Mouse (Mus musculus): ENCODE data around the gene Spo11. TPM values are rescaled to one million over a fixed set of nuclear protein-coding genes. Genes with fewer than 3 reads are reported as not detected.

Spo11 gene
- total RNA-seq, 1 experiment from 2014 or later, result 0.05 TPM

DNA sequence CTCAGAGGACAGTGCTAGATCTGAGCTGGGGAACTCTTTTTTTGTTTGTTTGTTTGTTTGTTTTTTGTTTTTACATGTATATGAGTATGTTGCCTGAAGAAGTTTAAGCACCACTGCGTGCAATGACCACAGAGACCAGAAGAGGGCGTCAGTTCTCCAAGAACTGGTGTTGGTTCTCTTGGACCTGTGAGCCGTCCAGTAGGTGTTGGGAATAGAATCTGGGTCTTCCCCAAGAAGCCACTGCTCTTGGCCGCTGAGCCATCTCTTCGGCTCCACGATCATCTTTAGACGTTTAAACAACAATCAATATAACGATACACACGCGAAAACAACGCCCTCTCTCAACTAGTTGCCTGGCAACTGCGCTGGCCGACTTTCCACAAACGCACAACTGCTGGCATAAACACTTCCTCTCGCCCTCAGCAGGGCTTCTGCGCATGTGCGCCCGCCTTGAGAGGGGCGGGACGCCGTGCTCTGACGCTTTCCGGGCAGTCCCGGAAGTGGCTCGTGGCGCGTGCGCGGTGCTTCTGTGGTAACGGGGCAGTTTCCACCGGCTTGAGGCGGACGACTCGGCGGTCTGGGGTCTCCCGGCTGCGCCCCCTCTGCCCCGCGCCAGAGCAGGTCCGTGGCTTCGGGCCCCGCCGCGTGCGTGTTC lies 22.3 kb downstream of the Spo11 start, which contains the start of gene Rae1:
TSS of gene Rae1 (plus strand) at position 488 of the 655 bp plus-strand sequence.
- ATAC-seq (replicated peaks; ENCODE audit: low read depth, poor library complexity, severe bottlenecking), result peak; percentile 89

DNA sequence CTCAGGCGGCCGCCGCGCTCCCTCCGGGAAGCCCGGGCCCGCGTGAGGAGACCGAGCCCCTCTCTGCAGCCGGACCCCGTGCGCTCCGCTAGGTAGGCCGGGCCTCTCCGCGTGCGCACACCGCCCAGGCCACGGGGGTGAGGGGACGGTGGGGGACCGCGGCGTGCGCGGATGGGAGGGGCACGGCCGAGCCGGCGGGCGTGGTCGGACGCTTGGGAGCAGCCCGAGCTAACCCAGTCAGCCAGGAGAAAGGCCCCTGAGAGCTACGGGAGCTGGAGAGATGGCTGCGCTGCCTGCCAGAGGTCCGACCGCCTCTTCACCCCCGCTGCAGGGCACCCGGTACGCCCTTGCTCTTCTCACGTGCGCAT lies 22.8 kb downstream of the Spo11 start:
- ATAC-seq (replicated peaks; ENCODE audit: low read depth, poor library complexity, severe bottlenecking), result peak; percentile 34

DNA sequence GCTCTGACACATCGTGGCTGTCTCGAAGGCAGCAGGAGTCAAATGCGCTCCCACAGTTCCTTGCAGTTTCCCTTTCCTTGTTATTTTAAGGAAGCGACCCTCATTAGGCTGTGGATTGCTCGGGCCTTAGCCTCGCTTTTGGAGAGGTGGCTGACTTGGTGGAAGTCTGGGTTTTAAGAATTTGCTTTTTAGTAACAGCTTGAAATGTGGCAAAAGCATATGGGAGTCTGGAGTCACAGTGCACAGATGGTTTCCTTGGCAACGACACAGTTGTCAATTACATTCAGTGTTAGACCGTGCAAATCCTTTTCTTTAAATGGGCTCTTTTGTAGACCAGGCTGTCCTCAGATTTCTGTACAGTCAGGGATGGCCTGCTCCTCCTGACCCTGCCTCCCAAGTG lies 23.4 kb downstream of the Spo11 start:
- no peak for ATAC-seq (replicated peaks; ENCODE audit: low read depth, poor library complexity, severe bottlenecking)

DNA sequence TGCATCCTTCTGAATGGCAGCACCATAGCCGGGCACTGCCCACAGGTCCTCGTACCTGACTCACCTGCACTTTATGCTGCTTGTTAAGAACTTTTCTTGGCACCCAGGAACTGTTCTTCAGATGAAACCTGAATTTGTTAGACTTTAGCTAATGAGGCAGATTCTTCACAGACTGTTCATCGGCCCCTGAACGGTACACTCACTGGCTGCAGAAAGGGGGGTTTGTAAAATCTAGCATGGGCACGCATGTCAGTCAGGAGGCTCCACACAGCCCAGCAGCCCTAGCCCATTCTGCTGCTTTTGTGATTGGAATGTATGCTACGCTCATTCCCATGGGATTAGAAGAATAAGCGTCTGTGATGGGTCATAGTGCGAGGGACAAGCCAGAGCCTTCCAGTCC lies 26.2 kb downstream of the Spo11 start:
- no peak for ATAC-seq (replicated peaks; ENCODE audit: low read depth, poor library complexity, severe bottlenecking)

DNA sequence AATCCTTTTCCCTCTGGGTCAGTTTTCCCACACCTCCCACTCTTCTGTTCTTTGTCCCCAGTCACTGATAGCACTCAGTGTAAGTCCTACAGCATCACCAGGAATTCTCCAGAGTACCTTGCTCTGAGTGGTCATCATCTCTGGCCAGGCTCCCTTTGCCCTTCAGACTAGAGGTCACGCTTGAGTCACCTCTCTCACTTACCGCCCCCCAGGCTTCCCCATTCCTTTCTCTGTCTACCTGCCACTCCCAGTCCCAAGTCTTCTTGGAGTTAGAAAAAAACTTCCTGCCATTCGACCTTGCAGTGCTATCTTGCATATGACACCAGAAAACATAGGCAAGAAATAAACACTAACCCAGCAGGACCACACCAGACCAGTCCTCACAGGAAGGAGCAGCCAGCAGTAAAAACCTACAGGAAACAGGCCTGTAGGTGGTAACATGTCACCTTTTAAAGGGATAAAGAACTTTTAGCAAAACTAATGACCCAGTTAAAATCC lies 32.8 kb downstream of the Spo11 start:
- no peak for ATAC-seq (replicated peaks; ENCODE audit: low read depth, poor library complexity, severe bottlenecking)

DNA sequence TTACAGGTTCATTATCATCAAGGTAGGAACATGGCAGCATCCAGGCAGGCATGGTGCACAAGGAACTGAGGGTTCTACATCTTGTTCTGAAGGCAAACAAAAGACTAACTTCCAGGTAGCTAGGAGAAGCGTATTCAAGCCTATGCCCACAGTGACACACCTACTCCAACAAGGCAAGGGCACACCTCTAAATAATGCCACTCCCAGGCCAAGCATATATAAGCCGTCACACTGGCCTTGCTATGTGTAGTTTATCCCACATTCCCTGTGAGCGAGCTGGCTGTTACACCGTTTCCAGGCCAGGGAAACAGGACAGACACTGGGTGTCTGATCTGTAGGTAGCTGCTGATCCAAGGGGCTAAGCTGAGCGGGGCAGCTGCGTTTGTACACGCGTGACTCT lies 33.9 kb downstream of the Spo11 start:
- no peak for ATAC-seq (replicated peaks; ENCODE audit: low read depth, poor library complexity, severe bottlenecking)

DNA sequence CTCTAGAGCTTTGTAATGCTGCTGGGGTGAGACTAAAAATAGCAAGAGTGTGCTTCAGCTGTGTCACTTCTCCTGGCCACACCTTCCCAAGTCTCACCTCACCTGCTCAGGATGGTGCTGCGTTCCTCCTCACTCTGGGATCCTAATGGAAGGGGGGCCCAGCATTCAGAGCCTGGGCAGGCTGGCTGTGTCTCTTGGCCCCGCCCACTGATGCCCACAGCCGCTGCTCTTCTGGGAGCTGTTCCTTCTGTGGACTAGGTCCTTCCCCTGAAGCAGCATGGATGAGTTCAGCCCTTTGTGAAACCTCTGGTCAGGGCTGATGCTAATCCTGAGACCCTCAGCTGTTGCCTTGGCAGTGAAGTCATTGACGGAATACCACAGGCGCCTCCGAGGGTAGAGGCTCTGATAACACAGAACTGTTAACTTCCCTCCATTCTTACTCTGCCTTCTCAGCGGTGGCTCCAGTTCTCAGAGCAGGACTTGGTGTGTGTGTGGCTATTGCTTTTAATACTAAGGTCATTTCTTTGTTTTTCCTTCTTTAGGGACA lies 37.3 kb downstream of the Spo11 start:
- no peak for ATAC-seq (replicated peaks; ENCODE audit: low read depth, poor library complexity, severe bottlenecking)

DNA sequence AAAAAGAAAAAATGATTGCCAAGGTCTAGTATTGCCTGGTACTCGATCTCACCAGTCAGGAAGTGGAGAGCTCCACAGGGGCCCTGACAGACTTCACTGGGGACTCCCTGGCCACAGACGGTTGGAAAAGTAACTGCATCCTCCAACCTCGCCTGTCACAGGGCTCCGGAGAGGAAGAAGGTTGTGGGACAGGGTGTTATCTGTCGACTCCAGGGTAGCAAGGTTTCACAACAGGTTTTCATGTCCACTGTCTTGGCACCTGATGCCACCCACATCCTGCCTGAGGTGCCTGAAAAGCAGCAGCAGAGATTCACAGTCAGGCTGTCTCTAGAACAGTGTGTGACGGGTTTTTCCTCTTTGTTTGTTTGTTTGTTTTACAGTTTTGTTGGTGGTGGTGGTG lies 40.4 kb downstream of the Spo11 start:
- peak; percentile 55 for ATAC-seq (replicated peaks; ENCODE audit: low read depth, poor library complexity, severe bottlenecking)

DNA sequence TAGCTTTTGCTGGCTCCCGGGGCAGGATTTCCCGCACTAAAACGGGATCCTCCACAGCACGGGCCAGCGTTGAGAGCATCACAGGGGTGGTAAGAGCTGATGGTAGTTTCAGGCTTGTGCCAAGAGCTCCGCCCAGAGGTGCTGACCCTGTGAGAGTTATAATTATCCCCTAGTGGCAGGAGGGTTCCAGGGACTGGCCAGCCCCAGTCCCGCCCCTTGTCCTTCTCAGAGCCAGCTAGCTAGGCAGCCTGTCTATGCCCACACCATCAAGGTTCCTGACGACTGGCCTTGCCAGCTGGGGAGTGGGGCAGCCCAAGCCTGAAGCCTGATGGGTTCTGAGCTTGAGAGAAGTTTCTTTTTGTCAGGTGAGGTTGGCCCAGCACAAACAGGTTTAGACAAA lies 41.1 kb downstream of the Spo11 start:
- ATAC-seq (replicated peaks; ENCODE audit: low read depth, poor library complexity, severe bottlenecking), result peak; percentile 7; the same call in 1 of the 2 replicates

DNA sequence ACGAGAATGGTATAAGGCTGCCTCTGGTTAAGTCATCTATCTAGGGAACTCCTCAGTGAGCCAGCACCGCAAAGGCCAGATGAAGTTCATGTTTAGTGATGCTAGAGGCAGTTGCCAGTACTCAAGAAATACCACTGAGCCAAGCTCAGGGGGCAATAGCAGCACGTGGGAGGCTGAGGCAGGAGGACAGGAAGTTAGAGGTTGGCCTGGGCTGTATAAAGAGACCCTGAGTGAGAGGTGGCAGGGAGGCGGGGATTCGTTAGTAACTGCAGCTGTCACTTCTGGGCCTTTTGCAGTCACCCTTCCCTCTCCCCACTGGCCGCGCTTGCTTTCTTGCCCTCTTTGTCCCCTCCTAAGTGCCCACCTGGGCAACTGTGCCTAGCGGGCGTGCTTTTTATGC lies 41.8 kb downstream of the Spo11 start:
- ATAC-seq (replicated peaks; ENCODE audit: low read depth, poor library complexity, severe bottlenecking), result peak; percentile 7

DNA sequence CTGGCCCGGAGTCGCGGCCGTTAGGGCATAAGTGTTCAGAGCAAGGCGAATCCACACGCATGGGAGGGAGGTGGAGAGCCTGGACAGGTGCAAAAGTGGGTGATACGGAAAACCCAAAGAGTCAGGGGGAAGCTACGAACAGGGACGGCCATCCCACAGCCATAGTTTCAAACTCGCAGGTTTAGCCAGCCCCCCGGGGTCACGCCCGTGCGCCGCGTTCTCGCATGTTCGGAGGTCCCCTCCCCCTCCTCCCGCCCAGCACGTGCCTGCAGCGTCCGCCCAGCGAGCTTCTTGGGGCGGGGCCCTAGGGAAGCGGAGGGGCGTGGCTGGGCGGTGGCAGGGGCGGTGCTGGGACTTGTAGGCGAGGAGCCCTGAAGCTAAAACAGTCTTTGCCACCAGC lies 42.3 kb downstream of the Spo11 start:
- peak; percentile 47 for ATAC-seq (replicated peaks; ENCODE audit: low read depth, poor library complexity, severe bottlenecking)

DNA sequence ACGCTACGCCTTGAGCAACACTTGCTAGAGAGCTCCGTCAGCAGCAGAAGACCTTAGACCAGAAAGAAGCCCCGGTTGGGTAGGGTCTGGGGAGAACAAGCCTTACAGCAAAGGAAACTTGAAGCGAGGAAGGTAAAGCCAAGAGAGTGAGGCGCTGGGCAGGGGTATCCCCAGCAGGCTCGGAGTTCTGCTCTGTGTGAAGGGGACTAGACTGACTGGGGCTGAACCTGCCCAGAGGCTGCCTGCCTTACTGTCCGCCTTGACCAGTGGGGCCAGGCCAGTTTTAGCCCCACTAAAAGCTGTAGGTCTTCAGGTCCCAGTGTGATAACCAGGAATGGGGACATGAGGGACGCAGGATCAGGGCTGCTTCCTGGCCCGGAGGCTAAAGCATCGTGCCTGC lies 42.9 kb downstream of the Spo11 start, which contains the start of gene Rbm38:
TSS of gene Rbm38 (plus strand) at position 69 of the 400 bp plus-strand sequence.
- ATAC-seq (replicated peaks; ENCODE audit: low read depth, poor library complexity, severe bottlenecking), result no peak

DNA sequence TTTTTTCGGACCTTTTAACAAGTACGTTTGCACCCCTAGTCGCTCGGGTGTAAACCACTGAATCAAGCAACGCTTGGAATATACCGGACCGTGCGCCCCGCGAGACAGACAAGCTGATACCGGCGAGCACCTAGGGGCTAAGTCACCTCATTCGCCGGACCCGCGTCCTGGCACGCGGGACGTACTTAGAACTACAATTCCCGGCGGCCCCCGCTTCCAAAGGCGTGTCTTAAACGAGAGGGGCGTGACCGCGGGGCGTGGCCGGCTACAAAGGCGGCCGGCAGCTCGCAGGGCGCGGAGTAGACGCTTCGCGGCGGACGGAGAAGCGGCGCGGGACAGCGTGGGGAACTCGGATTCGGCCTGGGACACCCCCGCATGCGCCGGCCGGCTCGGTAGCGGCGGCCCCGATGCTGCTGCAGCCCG lies 44.1 kb downstream of the Spo11 start:
- ATAC-seq (replicated peaks; ENCODE audit: low read depth, poor library complexity, severe bottlenecking), result peak; percentile 40

DNA sequence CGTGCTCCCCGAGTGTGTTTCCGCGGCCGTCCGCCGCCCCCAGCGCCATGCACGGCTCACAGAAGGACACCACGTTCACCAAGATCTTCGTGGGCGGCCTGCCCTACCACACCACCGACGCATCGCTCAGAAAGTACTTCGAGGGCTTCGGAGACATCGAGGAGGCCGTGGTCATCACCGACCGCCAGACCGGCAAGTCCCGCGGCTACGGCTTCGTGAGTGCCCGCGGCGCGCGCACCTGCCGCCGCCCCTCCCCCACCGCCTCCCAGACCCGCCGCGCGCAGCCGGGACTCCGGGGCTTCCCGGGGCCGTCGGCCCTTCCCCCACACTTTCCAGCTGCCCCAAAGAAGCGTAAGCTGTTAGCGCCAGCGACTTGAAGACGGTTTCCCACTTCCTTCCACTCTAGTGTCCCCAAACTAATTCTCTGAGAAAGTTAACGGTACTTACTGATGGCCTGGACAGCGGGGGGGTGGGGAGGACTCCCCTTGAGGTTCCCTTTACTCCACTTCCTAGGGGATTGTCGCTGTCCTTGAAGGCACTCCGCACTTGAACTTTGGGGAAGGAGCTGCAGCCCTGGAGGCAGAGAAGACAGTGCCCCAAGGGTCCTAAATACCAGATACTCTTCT lies 44.7 kb downstream of the Spo11 start:
- no peak for ATAC-seq (replicated peaks; ENCODE audit: low read depth, poor library complexity, severe bottlenecking)

DNA sequence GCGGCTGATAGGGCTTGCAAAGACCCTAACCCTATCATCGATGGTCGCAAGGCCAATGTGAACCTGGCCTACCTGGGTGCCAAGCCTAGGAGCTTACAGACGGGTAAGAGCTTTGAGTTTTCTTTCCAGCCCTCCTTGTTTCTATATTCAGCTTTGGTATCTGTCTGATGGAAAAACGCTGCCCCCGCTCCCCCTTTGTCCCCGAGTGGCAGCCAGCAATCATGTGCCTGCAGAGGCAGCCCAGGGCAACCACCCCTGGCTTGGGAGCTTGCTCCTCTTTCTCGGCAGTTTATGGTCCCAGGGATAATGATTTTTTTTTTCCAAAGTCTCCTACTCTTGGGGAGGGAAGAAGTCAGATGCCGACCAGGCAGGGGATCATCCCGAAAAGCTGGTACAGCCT lies 45.3 kb downstream of the Spo11 start:
- ATAC-seq (replicated peaks; ENCODE audit: low read depth, poor library complexity, severe bottlenecking), result no peak

DNA sequence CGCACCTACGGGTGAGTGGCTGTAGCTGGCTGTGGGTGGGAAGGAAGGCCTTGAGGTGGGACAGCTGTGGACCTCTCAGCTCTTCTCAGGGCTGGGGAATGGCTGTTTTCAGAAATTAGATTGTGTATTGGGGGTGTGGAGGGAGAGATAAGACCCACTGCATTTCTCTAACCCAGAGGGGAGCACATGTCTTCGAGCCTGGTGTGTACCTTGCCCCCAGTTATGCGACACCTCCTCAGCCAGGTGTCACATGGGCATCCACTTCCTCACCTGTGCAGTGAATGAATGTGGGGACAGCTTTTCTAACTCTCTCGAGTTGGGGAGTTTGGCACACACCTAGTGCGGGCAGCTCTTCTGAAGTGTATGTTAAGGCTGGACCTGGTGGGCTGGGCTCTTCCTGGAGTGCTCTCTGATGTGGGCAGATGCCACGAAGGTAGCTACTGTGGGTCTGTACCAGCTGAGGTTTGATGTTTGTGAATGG lies 45.9 kb downstream of the Spo11 start:
- ATAC-seq (replicated peaks; ENCODE audit: low read depth, poor library complexity, severe bottlenecking), result no peak

DNA sequence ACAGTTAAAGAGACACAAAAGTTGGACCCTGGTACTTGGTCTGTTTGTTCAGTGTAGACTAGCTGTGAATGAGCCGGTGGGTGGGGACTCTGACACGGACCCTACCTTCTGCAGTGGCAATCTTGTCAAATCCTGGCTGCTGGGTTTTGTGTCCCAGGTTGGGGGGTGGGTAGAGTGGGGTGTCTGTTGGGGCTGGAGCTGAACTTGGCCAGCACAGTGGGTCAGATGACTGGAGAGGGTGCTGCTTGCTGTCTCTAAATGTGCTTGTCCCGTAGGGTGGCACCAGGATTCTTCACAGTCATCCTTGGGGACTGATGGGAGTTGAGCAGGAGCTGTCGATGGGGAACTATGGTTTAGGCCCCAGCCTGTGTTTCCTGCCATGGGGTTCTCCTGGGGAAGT lies 46.5 kb downstream of the Spo11 start:
- ATAC-seq (replicated peaks; ENCODE audit: low read depth, poor library complexity, severe bottlenecking), result no peak

DNA sequence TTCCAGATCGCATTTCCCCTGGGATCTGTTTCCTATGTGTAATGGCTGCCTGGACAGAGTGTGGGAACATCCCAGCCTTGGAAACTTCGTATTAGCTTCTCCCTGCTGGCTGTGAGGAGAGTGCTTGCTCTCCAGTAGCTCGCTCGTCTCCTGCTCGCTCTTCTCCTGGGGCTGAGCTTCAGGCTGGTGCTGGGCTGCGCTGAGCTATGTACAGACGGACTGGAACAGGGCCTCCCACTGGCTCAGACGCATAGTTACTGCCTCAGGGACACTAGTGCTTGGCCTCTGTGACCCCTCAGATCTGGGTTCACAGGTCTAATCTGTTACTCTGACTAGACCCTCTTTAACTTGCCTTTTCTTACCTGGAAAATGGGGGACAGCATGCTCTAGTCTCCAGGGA lies 46.9 kb downstream of the Spo11 start:
- no peak for ATAC-seq (replicated peaks; ENCODE audit: low read depth, poor library complexity, severe bottlenecking)

DNA sequence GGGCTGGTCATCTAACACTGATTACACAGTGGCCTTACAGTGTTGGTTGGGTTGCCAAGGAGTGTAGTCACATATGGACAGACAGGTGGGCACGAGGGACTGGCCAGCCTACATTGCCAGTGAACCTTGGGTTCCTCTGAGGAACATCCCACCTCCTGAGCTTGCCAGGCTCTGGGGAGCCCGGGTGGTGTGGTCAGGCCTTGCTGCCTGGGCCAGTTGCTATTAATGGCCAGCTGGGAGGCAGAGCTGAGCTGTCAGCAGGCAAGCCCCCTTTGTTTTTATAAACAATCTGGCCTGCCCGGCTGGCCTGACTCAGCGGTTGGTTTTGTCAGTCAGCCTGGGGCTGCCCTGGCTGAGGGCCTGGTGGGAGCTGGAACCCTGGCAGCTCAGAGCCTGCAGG lies 47.4 kb downstream of the Spo11 start:
- no peak for ATAC-seq (replicated peaks; ENCODE audit: low read depth, poor library complexity, severe bottlenecking)

DNA sequence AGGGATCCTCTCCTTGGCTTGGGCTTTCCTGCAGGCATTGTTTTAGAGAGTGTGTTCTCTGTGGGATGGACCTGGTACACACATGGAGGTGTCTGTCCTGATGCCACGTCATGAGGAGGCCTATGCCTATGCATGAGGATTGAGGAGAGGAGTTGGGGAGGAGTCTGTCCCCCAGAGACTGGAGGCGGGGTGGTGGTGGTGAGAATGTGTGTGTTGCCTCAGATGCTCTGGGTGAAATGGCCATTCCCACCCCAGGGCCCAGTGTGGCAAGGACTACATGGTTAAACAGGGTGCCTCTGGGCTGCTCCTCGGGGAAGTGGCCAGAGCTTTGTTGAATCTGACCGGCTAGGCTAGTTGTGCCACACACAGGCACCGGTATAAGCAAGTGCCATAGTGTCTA lies 48.8 kb downstream of the Spo11 start:
- no peak for ATAC-seq (replicated peaks; ENCODE audit: low read depth, poor library complexity, severe bottlenecking)

DNA sequence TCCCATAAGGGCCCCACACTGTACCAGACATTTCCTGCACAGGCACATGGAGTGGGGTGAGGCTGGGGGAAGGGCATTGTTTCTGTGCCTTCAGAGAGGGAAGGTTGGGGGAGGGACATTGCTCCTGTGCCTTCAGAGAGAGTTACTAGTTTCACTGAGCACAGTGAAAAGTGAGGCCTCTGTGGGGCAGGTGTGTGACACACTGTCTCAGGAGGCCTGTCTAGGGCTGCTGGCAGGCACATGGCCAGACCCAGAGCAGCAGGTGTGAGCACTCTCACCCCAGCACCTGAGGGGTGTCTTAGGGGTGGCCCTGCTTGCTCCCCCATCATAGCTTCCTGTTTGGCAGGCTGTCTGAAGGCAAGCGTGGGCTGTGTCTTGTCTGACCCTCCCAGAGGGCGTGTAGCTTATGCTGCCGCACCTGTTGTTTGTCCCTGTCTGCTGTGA lies 49.2 kb downstream of the Spo11 start:
- ATAC-seq (replicated peaks; ENCODE audit: low read depth, poor library complexity, severe bottlenecking), result 0 out of 2 replicates have a peak, but pooled peaks have one; percentile 10
